ENCODE assay signal across 9 mouse cellular contexts in the genomic region with DNA sequence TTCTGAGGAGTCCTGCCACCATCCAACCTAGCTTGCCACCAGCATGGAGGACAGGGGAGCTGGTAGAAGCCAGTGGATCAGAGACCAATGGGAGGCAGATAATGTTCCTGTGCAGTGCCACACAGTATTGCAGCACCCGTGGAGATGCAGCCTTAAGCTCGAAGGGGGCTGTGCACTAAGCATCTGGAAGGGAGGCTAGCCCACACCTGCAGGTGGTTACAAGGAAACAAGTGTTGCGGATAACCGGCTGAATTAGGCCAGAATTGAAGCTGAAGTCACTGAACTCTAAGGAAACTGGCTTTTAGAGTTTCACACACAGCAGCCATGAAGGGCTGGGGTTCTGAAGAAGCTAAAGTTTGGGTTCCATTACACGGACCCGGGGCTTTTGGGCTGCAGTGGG. TPM values are rescaled to one million over a fixed set of nuclear protein-coding genes. Genes with fewer than 3 reads are reported as not detected.
A peak's percentile ranks its signal among the peaks of the same experiment; 100 is the strongest.
DNase-seq lines count a peak whose midpoint lies in the region; ATAC-seq and TF ChIP-seq lines count a peak whose summit lies in the region.
"Had no signal": no experiment of that assay in that cellular context is flagged by ENCODE, and none has a peak within 500 bp of the region (broad histone marks: within the 10 kb centered on the region; RNA-seq: fewer than 3 reads in every experiment).

No protein-coding gene starts in this region.

- TF ChIP-seq POLR2A in CH12.LX (IDR thresholded peaks at IDR 0.05; ENCODE audit: low read depth, low read length) = no peak
- TF ChIP-seq POLR2A in ES-Bruce4 (IDR thresholded peaks at IDR 0.05; ENCODE audit: insufficient read depth, low read length) = no peak

- TF ChIP-seq CTCF in CH12.LX (conservative IDR thresholded peaks at IDR 0.05 in 1 of 2, IDR thresholded peaks at IDR 0.05 in 1 of 2; ENCODE audit: low read depth in 2 of 2, low read length in 2 of 2) = no peak
- TF ChIP-seq CTCF in ES-Bruce4 (IDR thresholded peaks at IDR 0.05; ENCODE audit: low read depth, low read length) = no peak

- peaks cover 15% of the 10 kb centered on the region for H3K4me1 ChIP-seq in kidney, embryonic 14.5 days (ENCODE audit: control insufficient read depth, insufficient read depth, low read length)
- H3K4me1 ChIP-seq in CH12.LX (ENCODE audit: control insufficient read depth in 1 of 2, insufficient read depth in 2 of 2) = peaks cover 29 to 54% of the 10 kb centered on the region in 2 experiments
- peaks cover 4% of the 10 kb centered on the region for H3K4me1 ChIP-seq in ES-Bruce4 (ENCODE audit: control insufficient read depth, insufficient read depth, low read length)
- H3K4me1 ChIP-seq in limb, embryonic 15.5 days = peaks cover 12% of the 10 kb centered on the region

- 0 out of 2 replicates have a peak overlapping the region, but pooled peaks have one; percentile 28 for H3K9ac ChIP-seq in kidney, embryonic 14.5 days (ENCODE audit: low read depth, low read length)
- peak overlapping the region; percentile 26; the same call in 1 of the 2 replicates for H3K9ac ChIP-seq in CH12.LX (ENCODE audit: insufficient read depth, low read depth)
- peak overlapping the region; percentile 24 for H3K9ac ChIP-seq in ES-Bruce4 (ENCODE audit: low read depth, poor library complexity, severe bottlenecking)
- H3K9ac ChIP-seq in limb, embryonic 15.5 days = no peak overlapping the region
- H3K9ac ChIP-seq: hindbrain, embryonic 15.5 days; liver, embryonic 15.5 days had no signal

- in situ Hi-C loops in CH12.LX (cut with MboI; ENCODE audit: low pct_ligation_motif_present, low pct_unique_long_range_greater_than_20kb, low sequenced_read_pairs) = no loop called here

- no peak overlapping the region for H3K4me3 ChIP-seq in kidney, embryonic 14.5 days (ENCODE audit: low read length)
- peak overlapping the region; percentile 15 to 76 (median 37) for H3K4me3 ChIP-seq in CH12.LX (replicated peaks in 1 of 3; ENCODE audit: low read depth in 2 of 3, low read length in 2 of 3, poor library complexity in 1 of 3)
- H3K4me3 ChIP-seq in ES-Bruce4 (ENCODE audit: low read depth, low read length) = 0 out of 2 replicates have a peak overlapping the region, but pooled peaks have one; percentile 13
- 0 out of 2 replicates have a peak overlapping the region, but pooled peaks have one; percentile 39 for H3K4me3 ChIP-seq in limb, embryonic 15.5 days

- dilution Hi-C loops in CH12.LX (cut with MboI; ENCODE audit: extremely low pct_ligation_motif_present, extremely low pct_unique_long_range_greater_than_20kb, low sequenced_read_pairs) = no loop called here

- H3K79me2 ChIP-seq in CH12.LX (replicated peaks; ENCODE audit: control insufficient read depth, extremely low read depth, insufficient read depth, poor library complexity, severe bottlenecking) = peaks cover 38% of the 10 kb centered on the region

- H3K27ac ChIP-seq in kidney, embryonic 14.5 days (ENCODE audit: low read depth, low read length) = peak overlapping the region; percentile 57; the same call in 1 of the 2 replicates
- H3K27ac ChIP-seq in CH12.LX (ENCODE audit: insufficient read depth, low read depth) (peak overlapping the region; percentile 51), ES-Bruce4 (ENCODE audit: insufficient read depth, low read length) (peak overlapping the region; percentile 94)
- peak overlapping the region; percentile 61; the same call in 1 of the 2 replicates for H3K27ac ChIP-seq in limb, embryonic 15.5 days
- H3K27ac ChIP-seq: hindbrain, embryonic 15.5 days; liver, embryonic 15.5 days had no signal

- no peak for TF ChIP-seq EP300 in CH12.LX (IDR thresholded peaks at IDR 0.05; ENCODE audit: low read length)
- no peak for TF ChIP-seq EP300 in ES-Bruce4 (IDR thresholded peaks at IDR 0.05; ENCODE audit: insufficient read depth, low read depth, low read length)

- TF ChIP-seq RAD21 in CH12.LX (IDR thresholded peaks at IDR 0.05; ENCODE audit: low read depth, low read length) = no peak

- H3K4me2 ChIP-seq in kidney, embryonic 14.5 days (replicated peaks; ENCODE audit: low read depth, low read length) = peak overlapping the region; percentile 66; the same call in 1 of the 2 replicates
- H3K4me2 ChIP-seq in CH12.LX (ENCODE audit: insufficient read depth, low read depth, poor library complexity, severe bottlenecking) = peak overlapping the region; percentile 72
- H3K4me2 ChIP-seq in limb, embryonic 15.5 days = peak overlapping the region; percentile 56; the same call in 1 of the 2 replicates

- H3K36me3 ChIP-seq in kidney, embryonic 14.5 days (ENCODE audit: control insufficient read depth, insufficient read depth, low read length) = no peaks in the 10 kb centered on the region
- H3K36me3 ChIP-seq in CH12.LX (replicated peaks in 1 of 2; ENCODE audit: control insufficient read depth in 1 of 2, insufficient read depth in 1 of 2, low read length in 1 of 2) (peaks cover 26 to 55% of the 10 kb centered on the region in 2 experiments), ES-Bruce4 (ENCODE audit: control insufficient read depth, insufficient read depth, low read length, poor library complexity, severe bottlenecking) (no peaks in the 10 kb centered on the region)
- H3K36me3 ChIP-seq in limb, embryonic 15.5 days = no peaks in the 10 kb centered on the region
- H3K36me3 ChIP-seq: hindbrain, embryonic 15.5 days; liver, embryonic 15.5 days had no signal

- no peak for ATAC-seq in kidney, embryonic 14.5 days (ENCODE audit: low FRiP score, low TSS enrichment)
- ATAC-seq in limb, embryonic 15.5 days (ENCODE audit: insufficient number of reproducible peaks, low FRiP score, low TSS enrichment, low read depth) = no peak

- no peak for DNase-seq in kidney, adult 9 months
- no peak for DNase-seq in CH12.LX (ENCODE audit: extremely low read depth)
- DNase-seq in frontal cortex, postnatal 36 days (ENCODE audit: low spot score in 2 of 2) = no peak
- DNase-seq in adrenal gland, adult (ENCODE audit: inconsistent age in 2 of 2, low spot score in 1 of 2) = no peak

- no peaks in the 10 kb centered on the region for H3K27me3 ChIP-seq in kidney, embryonic 14.5 days (ENCODE audit: control insufficient read depth, insufficient read depth, low read length)
- H3K27me3 ChIP-seq in CH12.LX (replicated peaks) = no peaks in the 10 kb centered on the region
- H3K27me3 ChIP-seq in ES-Bruce4 (ENCODE audit: control insufficient read depth, insufficient read depth, low read length, poor library complexity, severe bottlenecking) = no peaks in the 10 kb centered on the region
- H3K27me3 ChIP-seq in limb, embryonic 15.5 days = no peaks in the 10 kb centered on the region
- H3K27me3 ChIP-seq: hindbrain, embryonic 15.5 days; liver, embryonic 15.5 days had no signal

- WGBS in kidney, embryonic 14.5 days = 46% methylated on average over 6 of the region's 6 CpGs
- WGBS in limb, embryonic 15.5 days = 43% methylated on average over 6 of the region's 6 CpGs

- H3K9me3 ChIP-seq in kidney, embryonic 14.5 days (ENCODE audit: control insufficient read depth, low read length) = no peaks in the 10 kb centered on the region
- H3K9me3 ChIP-seq in CH12.LX (replicated peaks; ENCODE audit: low read length) (peaks cover 5% of the 10 kb centered on the region), ES-Bruce4 (replicated peaks; ENCODE audit: control insufficient read depth, insufficient read depth, low read length, poor library complexity, severe bottlenecking) (no peaks in the 10 kb centered on the region)
- no peaks in the 10 kb centered on the region for H3K9me3 ChIP-seq in limb, embryonic 15.5 days
- H3K9me3 ChIP-seq: hindbrain, embryonic 15.5 days; liver, embryonic 15.5 days had no signal

TF ChIP-seq in CH12.LX, 34 proteins besides CTCF, POLR2A, EP300 and RAD21:
- TF ChIP-seq BHLHE40 (IDR thresholded peaks at IDR 0.05; ENCODE audit: low read depth, low read length) = no peak
- TF ChIP-seq CHD1 (IDR thresholded peaks at IDR 0.05; ENCODE audit: low read depth, low read length) = no peak
- no peak for TF ChIP-seq ZKSCAN1 (IDR thresholded peaks at IDR 0.05; ENCODE audit: borderline replicate concordance, low read depth, low read length)

RNA-seq across cellular contexts. Expression of a gene that starts 2.3 kb away (rescaled TPM):
- 12.7 TPM in 2 replicates for polyA plus RNA-seq in kidney, embryonic 14.5 days (2014; fragmentation: Nextera tagmentation; extraction: Ambion mirVana)
- 156 and 167 TPM in 2 replicates for total RNA-seq in CH12.LX (2012; rRNA removed)
- 132 and 143 TPM in 2 replicates for total RNA-seq in CH12.LX (2014; rRNA removed)
- 145 and 159 TPM in 2 replicates for polyA plus RNA-seq in CH12.LX (2012; ENCODE audit: insufficient read length, low read depth)
- 10.6 and 11.8 TPM in 2 replicates for polyA plus RNA-seq in ES-Bruce4 (2011; ENCODE audit: insufficient read depth, insufficient read length, low read depth, missing spikeins)
- 8.8 and 11.5 TPM in 2 replicates for polyA plus RNA-seq in limb, embryonic 15.5 days (2015; fragmentation: Nextera tagmentation; extraction: Ambion mirVana)

RNA-seq across cellular contexts. Expression of a gene that starts 50.8 kb away (rescaled TPM):
- 281 and 296 TPM in 2 replicates for polyA plus RNA-seq in kidney, embryonic 14.5 days (2014; fragmentation: Nextera tagmentation; extraction: Ambion mirVana)
- 191 and 234 TPM in 2 replicates for total RNA-seq in CH12.LX (2012; rRNA removed)
- 401 and 406 TPM in 2 replicates for total RNA-seq in CH12.LX (2014; rRNA removed)
- polyA plus RNA-seq in CH12.LX (2012; ENCODE audit: insufficient read length, low read depth) = 358 and 375 TPM in 2 replicates
- 437 and 458 TPM in 2 replicates for polyA plus RNA-seq in ES-Bruce4 (2011; ENCODE audit: insufficient read depth, insufficient read length, low read depth, missing spikeins)
- 185 and 206 TPM in 2 replicates for polyA plus RNA-seq in limb, embryonic 15.5 days (2015; fragmentation: Nextera tagmentation; extraction: Ambion mirVana)

RNA-seq across cellular contexts. Expression of a gene that starts 55.4 kb away (rescaled TPM):
- polyA plus RNA-seq in kidney, embryonic 14.5 days (2014; fragmentation: Nextera tagmentation; extraction: Ambion mirVana) = 6.5 and 9.8 TPM in 2 replicates
- total RNA-seq in CH12.LX (2012; rRNA removed) (7.6 and 8.8 TPM in 2 replicates), CH12.LX (2014; rRNA removed) (2.6 and 2.9 TPM in 2 replicates)
- polyA plus RNA-seq in CH12.LX (2012; ENCODE audit: insufficient read length, low read depth) (3.7 and 4.4 TPM in 2 replicates), ES-Bruce4 (2011; ENCODE audit: insufficient read depth, insufficient read length, low read depth, missing spikeins) (18.3 and 21.7 TPM in 2 replicates)
- 5.7 and 6.0 TPM in 2 replicates for polyA plus RNA-seq in limb, embryonic 15.5 days (2015; fragmentation: Nextera tagmentation; extraction: Ambion mirVana)

Comparison
In these comparisons a context has a peak if more than half of its experiments do, and no peak if none do; other contexts are left out.
1. RNA of a gene that starts 2.3 kb away (polyA plus RNA-seq): 145 to 159 TPM in CH12.LX; 12.7 TPM in kidney, embryonic 14.5 days, 10.6 to 11.8 TPM in ES-Bruce4 and 8.8 to 11.5 TPM in limb, embryonic 15.5 days; every median in the first group is over 10 times any median in the second.
2. Peak in every context shown above with its lines, with median percentiles within 50 percentile points of each other: H3K27ac ChIP-seq and H3K4me2 ChIP-seq.